Mouse (Mus musculus) CH12.LX (cell line): Measurements from ENCODE around the gene Zfp827.

Experiments used
- EP300 ChIP-seq: IDR thresholded peaks from 2 replicates; pipeline ENCODE4 v1.6.1; 2011; ENCODE audit warnings: low read length, improper control_type of control experiment
- MAZ ChIP-seq: IDR thresholded peaks from 2 replicates; pipeline ENCODE4 v1.6.1; 2012; ENCODE audit warnings: low read depth, mild to moderate bottlenecking, inconsistent platforms, low read length, improper control_type of control experiment, moderate library complexity
- MXI1 ChIP-seq: IDR thresholded peaks from 2 replicates; pipeline ENCODE4 v1.6.1; 2011; ENCODE audit warnings: mild to moderate bottlenecking, low read depth, low read length, improper control_type of control experiment
- MYC ChIP-seq: IDR thresholded peaks from 2 replicates; pipeline ENCODE4 v1.6.1; 2011; ENCODE audit warnings: low read depth, mild to moderate bottlenecking, improper control_type of control experiment, low read length
- POLR2A ChIP-seq: IDR thresholded peaks from 2 replicates; pipeline ENCODE4 v1.6.1; 2011; ENCODE audit warnings: low read depth, mild to moderate bottlenecking, improper control_type of control experiment, low read length
- UBTF ChIP-seq: IDR thresholded peaks from 2 replicates; pipeline ENCODE4 v1.6.1; 2012; ENCODE audit warnings: low read depth, mild to moderate bottlenecking, inconsistent platforms, low read length, improper control_type of control experiment, moderate library complexity
- ZMIZ1 ChIP-seq: IDR thresholded peaks from 2 replicates; pipeline ENCODE4 v1.6.1; 2012; ENCODE audit warnings: low read depth, mild to moderate bottlenecking, inconsistent platforms, low read length, improper control_type of control experiment

GRCm38 (mm10) chr8:79139614-79140013 lies 111.4 kb downstream of the Zfp827 start:
- TF ChIP-seq EP300 (no peak), MAZ (no peak), ZMIZ1 (no peak), MXI1 (no peak), POLR2A (no peak), UBTF (no peak), MYC (no peak)
